Mouse (Mus musculus) lung, embryonic 15.5 days (tissue): ENCODE data around the gene Cpne7. TPM values are rescaled to one million over a fixed set of nuclear protein-coding genes. Genes with fewer than 3 reads are reported as not detected.
A peak's percentile ranks its signal among the peaks of the same experiment; 100 is the strongest.
"Not testable (repeated sequence)": the region's sequence is repeated elsewhere in the genome, so short reads cannot be mapped to it uniquely, and the experiment has no call there.

Experiments
- ATAC-seq: fragments of 200-750 bp; cut with Nextera tagmentation; 2 replicates; pipeline ENCODE4 v1.8.0; 2017; ENCODE audit warnings: moderate number of reproducible peaks, borderline replicate concordance; ENCODE audit not compliant: low FRiP score, low TSS enrichment; ENCODE audit errors: extremely low read depth
- H3K27ac ChIP-seq: fragments of 300-500 bp; sonication (generic); 2 replicates; pipeline ENCODE4 v1.5.1; 2015; ENCODE audit warnings: moderate library complexity, mild to moderate bottlenecking, inconsistent platforms
- H3K27me3 ChIP-seq: fragments of 300-500 bp; sonication (generic); 2 replicates; pipeline ENCODE4 v1.6.1; 2015; ENCODE audit warnings: inconsistent platforms
- H3K36me3 ChIP-seq: fragments of 300-500 bp; sonication (generic); 2 replicates; pipeline ENCODE4 v1.6.1; 2015; ENCODE audit warnings: inconsistent platforms
- H3K4me1 ChIP-seq: fragments of 300-500 bp; sonication (generic); 2 replicates; pipeline ENCODE4 v1.6.1; 2015; ENCODE audit warnings: inconsistent platforms
- H3K4me2 ChIP-seq: fragments of 300-500 bp; sonication (generic); 2 replicates; pipeline ENCODE4 v1.6.1; 2015; ENCODE audit warnings: inconsistent platforms, mild to moderate bottlenecking, moderate library complexity
- H3K4me3 ChIP-seq: fragments of 300-500 bp; sonication (generic); 2 replicates; pipeline ENCODE4 v1.5.1; 2015; ENCODE audit warnings: mild to moderate bottlenecking, inconsistent platforms
- H3K9ac ChIP-seq: fragments of 300-500 bp; sonication (generic); 2 replicates; pipeline ENCODE4 v1.6.1; 2015; ENCODE audit warnings: inconsistent platforms
- H3K9me3 ChIP-seq: fragments of 300-500 bp; sonication (generic); 2 replicates; pipeline ENCODE4 v1.6.1; 2016; ENCODE audit warnings: inconsistent platforms
- WGBS: fragments of 180-500 bp; shearing (Covaris S2); methylation state at CpG from one replicate; pipeline ENCODE4 v1.1.7; 2015; 5-methylcytosine and 5-hydroxymethylcytosine counted together
- polyA plus RNA-seq: library from polyadenylated mRNA; unstranded; fragments of >200 nt; fragmentation: Nextera tagmentation; extraction: Ambion mirVana; gene quantifications from 2 replicates; pipeline ENCODE4 v1.2.1, GENCODE M21; 2015

Cpne7 gene
- polyA plus RNA-seq, 1 experiment from 2014 or later = 0.50 TPM

DNA sequence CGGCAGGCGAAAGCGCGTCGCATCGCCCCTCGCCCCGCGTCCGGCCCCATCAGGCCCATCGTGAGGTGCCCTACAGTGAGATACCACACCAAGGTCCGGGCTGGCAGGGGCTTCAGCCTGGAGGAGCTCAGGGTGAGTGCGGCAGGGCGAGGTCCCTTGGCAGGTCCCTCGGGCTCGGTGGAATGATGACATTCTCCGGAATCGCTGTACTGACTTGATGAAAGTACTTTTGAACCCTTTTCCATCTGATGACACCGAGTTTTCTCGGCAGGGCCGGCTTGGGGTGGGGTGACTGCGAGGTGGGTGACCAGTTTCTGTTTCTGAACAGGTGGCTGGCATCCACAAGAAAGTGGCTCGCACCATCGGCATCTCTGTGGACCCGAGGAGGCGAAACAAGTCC lies 14.3 kb upstream of the Cpne7 start:
- peaks cover 11% of the 10 kb centered on the region for H3K4me1 ChIP-seq
- H3K9me3 ChIP-seq, H3K27me3 ChIP-seq, ATAC-seq: not testable (repeated sequence)
- peak overlapping the region; percentile 93 for H3K27ac ChIP-seq
- H3K9ac ChIP-seq = peak overlapping the region; percentile 98
- 4% methylated on average over 26 of the region's 26 CpGs for whole genome bisulfite sequencing
- peaks cover 34% of the 10 kb centered on the region for H3K36me3 ChIP-seq
- peak overlapping the region; percentile 87 for H3K4me2 ChIP-seq
- H3K4me3 ChIP-seq = peak overlapping the region; percentile 78

DNA sequence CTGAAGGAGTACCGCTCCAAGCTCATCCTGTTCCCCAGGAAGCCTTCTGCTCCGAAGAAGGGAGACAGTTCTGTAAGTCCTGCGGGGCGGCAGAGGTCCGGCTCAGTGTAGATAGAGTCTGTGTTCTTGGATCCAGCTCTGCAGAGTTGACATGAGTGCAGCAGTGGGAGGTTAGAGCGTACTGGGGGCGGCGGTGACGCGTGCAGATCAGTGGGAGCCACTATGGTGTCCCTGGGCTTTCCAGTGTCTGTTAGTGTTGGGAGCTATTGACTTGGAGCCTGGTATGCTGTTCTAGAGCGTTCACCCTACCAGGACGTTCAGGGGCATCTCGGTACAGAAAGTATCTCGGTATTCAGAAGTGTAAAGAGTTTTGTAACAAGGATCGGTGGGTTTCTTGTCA lies 13.9 kb upstream of the Cpne7 start:
- H3K9ac ChIP-seq = peak overlapping the region; percentile 98
- H3K4me1 ChIP-seq = peaks cover 11% of the 10 kb centered on the region
- H3K36me3 ChIP-seq = peaks cover 30% of the 10 kb centered on the region
- no peaks in the 10 kb centered on the region for H3K9me3 ChIP-seq
- peak overlapping the region; percentile 87 for H3K4me2 ChIP-seq
- ATAC-seq = no peak
- 9% methylated on average over 15 of the region's 15 CpGs for WGBS
- H3K27me3 ChIP-seq = no peaks in the 10 kb centered on the region
- H3K4me3 ChIP-seq = peak overlapping the region; percentile 78
- H3K27ac ChIP-seq = peak overlapping the region; percentile 93

DNA sequence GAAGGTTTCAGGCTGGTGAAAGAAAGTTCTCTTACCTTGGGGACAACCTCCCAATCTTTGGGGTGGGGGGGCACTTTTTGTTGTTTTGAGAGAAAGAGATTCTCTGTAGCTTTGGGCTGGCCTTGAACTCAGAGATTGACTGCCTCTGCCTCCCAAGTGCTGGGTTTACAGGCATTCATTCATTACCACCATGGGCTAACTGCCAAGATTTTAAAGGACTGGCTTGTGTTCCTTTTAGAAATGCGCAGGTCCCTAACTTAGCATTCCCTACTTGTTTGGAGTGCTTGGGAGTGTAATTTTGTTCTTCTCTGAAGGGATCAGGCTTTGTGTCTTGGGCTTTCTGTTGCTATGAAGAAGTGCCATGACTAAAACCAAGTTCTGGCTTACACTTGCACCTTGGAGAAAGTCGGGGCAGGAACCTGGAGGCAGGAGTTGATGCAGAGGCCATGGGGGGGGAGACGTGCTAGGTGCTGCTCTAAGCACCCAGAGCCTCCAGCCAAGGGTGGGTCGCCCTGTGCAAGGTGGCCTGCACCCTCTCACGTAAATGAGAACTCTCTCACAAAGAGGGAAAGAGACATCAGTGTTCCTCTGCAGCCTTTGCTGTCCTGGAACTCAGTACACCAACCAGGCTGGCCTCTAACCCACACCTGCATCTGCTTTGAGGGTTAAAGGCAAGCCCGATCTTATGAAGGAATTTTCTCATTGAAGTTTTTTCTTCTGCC lies 13.0 kb upstream of the Cpne7 start:
- H3K4me1 ChIP-seq = peaks cover 11% of the 10 kb centered on the region
- no peaks in the 10 kb centered on the region for H3K27me3 ChIP-seq
- no peaks in the 10 kb centered on the region for H3K9me3 ChIP-seq
- WGBS = 74% methylated on average over 6 of the region's 6 CpGs
- ATAC-seq = no peak
- peak overlapping the region; percentile 98 for H3K9ac ChIP-seq
- H3K36me3 ChIP-seq = peaks cover 27% of the 10 kb centered on the region
- no peak overlapping the region for H3K27ac ChIP-seq
- H3K4me3 ChIP-seq = peak overlapping the region; percentile 78
- peak overlapping the region; percentile 87 for H3K4me2 ChIP-seq

DNA sequence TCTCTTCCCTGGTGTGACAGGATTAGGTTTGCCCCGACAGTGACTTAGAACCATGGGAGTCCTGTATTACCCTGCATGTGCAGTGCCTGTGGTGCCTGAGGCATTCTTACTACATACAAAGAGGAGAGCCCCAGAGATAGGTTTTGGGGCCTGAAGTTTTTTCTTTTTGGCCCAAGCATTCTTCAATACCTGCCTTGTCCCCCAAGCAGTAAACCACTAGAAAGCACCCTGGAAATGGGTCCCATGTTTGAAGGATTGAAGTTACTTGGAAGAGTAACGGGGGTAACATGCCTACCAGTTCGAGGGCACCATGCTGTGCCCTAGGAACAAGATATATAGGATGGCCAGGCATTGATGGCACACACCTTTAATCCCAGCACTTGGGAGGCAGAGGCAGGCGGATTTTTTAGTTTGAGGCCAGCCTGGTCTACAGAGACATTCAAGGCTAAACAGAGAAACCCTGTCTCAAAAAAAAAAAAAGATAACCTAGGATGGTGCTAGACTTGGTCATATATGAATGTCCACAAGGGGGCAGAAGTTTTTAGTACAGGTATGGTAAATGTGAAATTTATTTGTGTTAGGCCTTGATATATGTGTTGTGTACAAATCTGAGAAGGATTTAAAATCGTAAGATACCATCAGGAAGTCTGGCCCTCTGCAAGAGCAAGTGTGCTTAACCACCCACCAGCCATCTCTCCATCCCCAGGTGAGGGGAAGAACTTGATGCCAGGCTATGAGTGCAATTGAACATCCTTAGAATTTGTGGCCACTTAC lies 11.4 kb upstream of the Cpne7 start:
- Histone ChIP-seq H3K9ac (no peak overlapping the region), H3K27ac (no peak overlapping the region), H3K4me1 (peaks cover 11% of the 10 kb centered on the region), H3K9me3 (no peaks in the 10 kb centered on the region), H3K27me3 (no peaks in the 10 kb centered on the region), H3K4me2 (no peak overlapping the region), H3K36me3 (peaks cover 27% of the 10 kb centered on the region), H3K4me3 (no peak overlapping the region)
- no peak for ATAC-seq
- WGBS = 58% methylated on average over 5 of the region's 5 CpGs

DNA sequence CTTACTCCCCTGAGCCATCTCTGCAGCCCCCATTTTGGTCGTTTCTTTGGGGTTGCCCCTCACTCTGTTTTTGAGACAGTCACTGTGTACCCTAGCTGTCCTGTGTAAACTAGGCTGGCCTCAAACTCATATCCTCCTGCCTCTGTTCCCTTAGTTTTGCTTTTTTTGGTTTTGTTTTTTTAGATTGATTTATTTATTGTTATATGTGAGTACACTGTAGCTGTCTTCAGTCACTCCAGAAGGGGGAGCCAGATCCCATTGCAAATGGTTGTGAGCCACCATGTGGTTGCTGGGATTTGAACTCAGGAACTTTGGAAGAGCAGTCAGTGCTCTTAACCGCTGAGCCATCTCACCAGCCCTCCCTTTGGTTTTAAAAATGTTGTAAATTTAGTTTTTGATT lies 10.6 kb upstream of the Cpne7 start:
- no peak for ATAC-seq
- Histone ChIP-seq H3K36me3 (peaks cover 27% of the 10 kb centered on the region), H3K9me3 (no peaks in the 10 kb centered on the region), H3K27ac (no peak overlapping the region), H3K4me3 (no peak overlapping the region), H3K27me3 (no peaks in the 10 kb centered on the region), H3K4me2 (no peak overlapping the region), H3K9ac (no peak overlapping the region), H3K4me1 (peaks cover 11% of the 10 kb centered on the region)
- 54% methylated on average over 2 of the region's 2 CpGs for WGBS

DNA sequence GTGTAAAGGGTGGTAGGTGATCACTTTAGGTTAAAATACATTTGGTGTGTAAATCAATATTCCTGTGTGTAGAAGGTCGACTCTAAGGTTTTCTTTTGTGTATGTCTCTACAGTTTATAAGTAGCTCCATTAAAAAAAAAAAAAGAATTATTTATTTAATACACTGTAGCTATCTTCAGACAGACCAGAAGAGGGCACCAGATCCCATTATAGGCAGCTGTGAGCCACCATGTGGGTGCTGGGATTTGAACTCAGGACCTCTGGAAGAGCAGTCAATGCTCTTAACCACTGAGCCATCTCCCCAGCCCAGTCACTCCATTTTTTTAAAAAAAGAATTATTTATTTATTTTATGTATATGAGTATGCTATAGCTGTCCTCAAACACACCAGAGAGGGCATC lies 9.2 kb upstream of the Cpne7 start:
- Histone ChIP-seq H3K4me1 (peaks cover 14% of the 10 kb centered on the region), H3K4me3 (no peak overlapping the region), H3K9me3 (no peaks in the 10 kb centered on the region), H3K36me3 (peaks cover 27% of the 10 kb centered on the region), H3K4me2 (no peak overlapping the region), H3K9ac (no peak overlapping the region), H3K27me3 (no peaks in the 10 kb centered on the region), H3K27ac (no peak overlapping the region)
- ATAC-seq = no peak
- WGBS = 59% methylated on average over 1 of the region's 1 CpGs

DNA sequence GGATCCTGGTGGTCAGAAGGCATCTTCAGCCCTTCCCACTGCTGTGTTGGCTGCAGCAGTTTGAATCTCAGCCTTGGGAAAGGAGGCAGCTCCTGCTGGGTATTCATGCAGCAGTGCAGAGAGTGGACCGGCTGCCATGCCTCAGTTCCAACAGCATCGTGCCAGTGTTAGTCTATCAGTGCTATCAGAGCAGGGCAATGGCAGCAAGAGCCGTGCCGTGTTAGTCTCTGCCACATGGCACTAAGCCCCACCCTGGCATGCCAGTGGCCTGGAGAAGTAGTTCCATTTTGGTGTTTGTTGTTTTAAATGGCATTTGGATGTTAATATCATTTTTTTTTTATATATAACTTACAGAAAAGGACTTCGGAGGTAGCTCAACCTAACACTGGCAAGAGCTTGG lies 8.2 kb upstream of the Cpne7 start:
- H3K27ac ChIP-seq = no peak overlapping the region
- no peaks in the 10 kb centered on the region for H3K9me3 ChIP-seq
- H3K9ac ChIP-seq = no peak overlapping the region
- H3K4me2 ChIP-seq = no peak overlapping the region
- no peak overlapping the region for H3K4me3 ChIP-seq
- peaks cover 18% of the 10 kb centered on the region for H3K36me3 ChIP-seq
- peaks cover 8% of the 10 kb centered on the region for H3K4me1 ChIP-seq
- no peak for ATAC-seq
- WGBS = 83% methylated on average over 5 of the region's 5 CpGs
- no peaks in the 10 kb centered on the region for H3K27me3 ChIP-seq

DNA sequence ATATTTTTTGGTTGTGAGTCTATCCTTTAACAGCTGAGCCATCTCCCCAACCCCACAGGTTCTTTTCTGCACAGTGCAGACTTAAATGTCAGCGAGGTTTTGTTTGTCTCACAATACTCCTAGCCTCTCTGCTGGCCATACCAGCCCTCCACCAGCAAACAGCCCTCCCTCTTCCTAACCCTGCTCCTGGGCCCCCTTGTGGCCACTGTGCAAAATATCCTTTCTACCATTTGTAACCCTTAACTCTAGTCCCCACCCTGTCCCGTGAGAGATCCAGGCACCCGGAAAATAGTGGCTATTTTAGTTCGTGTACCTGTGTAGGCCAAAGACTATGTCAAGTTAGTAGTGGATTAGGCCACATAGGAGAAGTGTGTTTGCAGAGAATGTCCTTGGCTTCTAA lies 6.5 kb upstream of the Cpne7 start:
- no peak; the same call in 1 of the 2 replicates for ATAC-seq
- H3K4me1 ChIP-seq = peaks cover 10% of the 10 kb centered on the region
- no peak overlapping the region for H3K27ac ChIP-seq
- 17% methylated on average over 4 of the region's 4 CpGs for WGBS
- no peak overlapping the region for H3K4me3 ChIP-seq
- H3K4me2 ChIP-seq = no peak overlapping the region
- H3K36me3 ChIP-seq = peaks cover 1% of the 10 kb centered on the region; the same call in 1 of the 2 replicates
- H3K9me3 ChIP-seq = no peaks in the 10 kb centered on the region
- H3K9ac ChIP-seq = no peak overlapping the region
- peaks cover 2% of the 10 kb centered on the region; the same call in 1 of the 2 replicates for H3K27me3 ChIP-seq

DNA sequence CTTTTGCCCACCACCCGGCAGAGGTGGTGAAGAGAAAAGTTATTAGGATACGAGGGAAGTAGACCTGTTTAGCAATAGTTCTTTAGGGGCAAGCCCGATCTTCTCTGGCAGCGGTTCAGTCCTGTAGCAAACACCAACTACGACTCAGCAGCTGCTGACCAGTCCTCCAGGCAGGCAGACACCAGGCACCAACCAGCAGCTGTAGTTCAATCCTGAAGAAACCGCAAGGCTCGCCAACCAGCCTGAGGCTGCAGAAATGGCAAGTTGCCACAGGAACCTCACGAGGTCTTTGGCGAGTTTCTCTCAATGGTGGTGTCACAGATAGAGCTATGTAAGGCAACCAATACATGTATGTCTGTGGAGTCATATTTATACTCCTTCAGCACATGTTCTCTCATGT lies 4.3 kb upstream of the Cpne7 start:
- ATAC-seq = no peak
- no peaks in the 10 kb centered on the region for H3K9me3 ChIP-seq
- 63% methylated on average over 9 of the region's 9 CpGs for WGBS

DNA sequence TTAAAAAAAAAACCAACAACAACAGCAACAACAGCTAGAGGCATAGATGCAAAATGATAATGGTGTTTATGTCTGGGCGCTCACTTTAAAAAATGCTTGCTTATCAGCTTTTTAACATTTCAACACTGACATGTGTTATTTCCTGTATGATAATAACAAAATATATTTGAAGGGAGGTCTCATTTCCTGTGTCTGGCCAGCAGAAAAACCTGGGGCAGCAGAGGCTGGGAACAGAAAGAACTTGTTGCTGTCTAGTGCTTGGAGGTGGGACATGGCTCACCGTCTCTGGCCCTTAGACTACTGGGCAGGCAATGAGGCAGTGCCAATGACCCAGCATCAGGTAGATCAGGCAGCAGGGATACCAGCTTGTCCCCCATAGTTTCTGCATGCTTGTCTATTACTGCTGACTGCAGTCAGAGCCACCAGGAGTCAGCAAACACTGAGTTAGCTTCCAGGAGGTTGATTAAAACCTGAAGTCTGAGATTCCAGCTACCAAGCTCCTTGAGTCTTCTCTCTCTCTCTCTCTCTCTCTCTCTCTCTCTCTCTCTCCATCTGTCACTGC lies 3.2 kb upstream of the Cpne7 start:
- Histone ChIP-seq H3K27ac (no peak overlapping the region; the same call in 1 of the 2 replicates), H3K4me3 (no peak overlapping the region), H3K9ac (no peak overlapping the region), H3K4me2 (no peak overlapping the region), H3K36me3 (no peaks in the 10 kb centered on the region), H3K27me3 (peaks cover 35% of the 10 kb centered on the region), H3K4me1 (peaks cover 29% of the 10 kb centered on the region), H3K9me3 (no peaks in the 10 kb centered on the region)
- WGBS = 25% methylated on average over 2 of the region's 2 CpGs
- ATAC-seq = no peak

More for the DNA sequence above, 4.3 kb upstream of the Cpne7 start:
- no peak overlapping the region for H3K27ac ChIP-seq
- peaks cover 24% of the 10 kb centered on the region for H3K27me3 ChIP-seq
- H3K4me1 ChIP-seq = peaks cover 26% of the 10 kb centered on the region
- H3K4me3 ChIP-seq = no peak overlapping the region
- H3K36me3 ChIP-seq = no peaks in the 10 kb centered on the region
- H3K9ac ChIP-seq = no peak overlapping the region
- no peak overlapping the region for H3K4me2 ChIP-seq

DNA sequence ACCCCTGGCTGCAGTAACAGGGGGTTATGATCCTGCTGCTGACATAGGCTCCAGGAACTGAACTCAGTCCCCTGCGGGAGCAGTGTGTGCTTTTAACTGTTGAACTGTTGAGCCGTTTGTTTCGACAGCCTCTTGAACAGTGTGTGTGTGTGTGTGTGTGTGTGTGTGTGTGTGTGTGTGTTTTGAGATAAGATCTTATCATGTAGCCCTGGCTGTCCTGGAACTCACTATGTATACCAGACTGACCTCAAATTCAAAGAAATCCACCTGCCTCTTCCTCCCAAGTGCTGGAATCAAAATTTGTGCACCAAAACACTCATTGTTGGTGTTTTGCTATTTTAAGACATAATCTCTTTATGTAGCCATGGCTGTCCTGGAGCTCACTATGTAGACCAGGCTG lies 2.5 kb upstream of the Cpne7 start:
- peaks cover 29% of the 10 kb centered on the region for H3K4me1 ChIP-seq
- peaks cover 42% of the 10 kb centered on the region for H3K27me3 ChIP-seq
- no peak overlapping the region for H3K9ac ChIP-seq
- H3K9me3 ChIP-seq = no peaks in the 10 kb centered on the region
- ATAC-seq = no peak
- no peaks in the 10 kb centered on the region for H3K36me3 ChIP-seq
- H3K4me2 ChIP-seq = no peak overlapping the region
- 27% methylated on average over 3 of the region's 3 CpGs for WGBS
- no peak overlapping the region for H3K27ac ChIP-seq
- no peak overlapping the region for H3K4me3 ChIP-seq

DNA sequence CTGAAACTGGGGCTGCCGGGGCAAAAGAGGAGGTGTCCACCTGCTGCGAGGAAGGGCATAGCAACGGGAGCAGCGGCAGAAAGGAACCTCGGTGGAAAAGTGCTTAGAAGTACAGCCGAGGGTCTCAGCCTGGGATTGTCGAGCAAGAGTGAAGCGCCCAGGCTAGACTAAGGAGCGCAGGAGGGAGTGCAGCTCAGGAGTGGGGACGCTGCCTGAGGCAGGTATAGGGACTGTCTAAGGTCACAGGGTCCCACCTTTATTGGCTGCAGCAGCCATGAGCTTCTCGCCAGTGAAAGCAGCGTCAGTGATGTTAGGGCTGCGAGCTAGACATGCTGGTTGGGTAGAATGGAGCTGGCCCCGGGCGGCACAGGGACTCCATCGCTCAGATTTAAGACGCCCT lies 570 bp downstream of the Cpne7 start:
- Histone ChIP-seq H3K27me3 (peaks cover 48% of the 10 kb centered on the region), H3K9me3 (no peaks in the 10 kb centered on the region), H3K4me2 (peak overlapping the region; percentile 79), H3K4me3 (peak overlapping the region; percentile 43), H3K27ac (no peak overlapping the region), H3K9ac (no peak overlapping the region), H3K36me3 (no peaks in the 10 kb centered on the region), H3K4me1 (peaks cover 29% of the 10 kb centered on the region)
- 2% methylated on average over 17 of the region's 17 CpGs for WGBS
- ATAC-seq = no peak
